Mouse (Mus musculus) lung, embryonic 16.5 days (tissue): ENCODE measurements at regions not wholly inside any gene's neighbourhood (a gene's known extent, or its start where the extent isn't known, plus 50 kb on each side); places are given as distances from the start of the nearest gene placed in this dataset.

ENCODE experiments used
- ATAC-seq: fragments of 200-750 bp; cut with Nextera tagmentation; 2 replicates; pipeline ENCODE4 v1.8.0; 2017; ENCODE audit warnings: low read depth, mild to moderate bottlenecking, moderate library complexity
- H3K27ac ChIP-seq: fragments of 300-500 bp; sonication (generic); 2 replicates; pipeline ENCODE4 v1.5.1; 2014; ENCODE audit warnings: mild to moderate bottlenecking, control low read depth, low read length
- H3K27me3 ChIP-seq: fragments of 300-500 bp; sonication (generic); 2 replicates; pipeline ENCODE4 v1.6.1; 2014; ENCODE audit warnings: low read depth, low read length, mixed read lengths; ENCODE audit not compliant: control insufficient read depth, insufficient read depth
- H3K36me3 ChIP-seq: fragments of 300-500 bp; sonication (generic); 2 replicates; pipeline ENCODE4 v1.6.1; 2014; ENCODE audit warnings: low read length; ENCODE audit not compliant: control insufficient read depth, insufficient read depth
- H3K4me1 ChIP-seq: fragments of 300-500 bp; sonication (generic); replicated peaks from 2 replicates; pipeline ENCODE4 v1.6.1; 2014; ENCODE audit warnings: low read length, mixed read lengths; ENCODE audit not compliant: control insufficient read depth, insufficient read depth
- H3K4me2 ChIP-seq: fragments of 300-500 bp; sonication (generic); 2 replicates; pipeline ENCODE4 v1.6.1; 2014; ENCODE audit warnings: low read depth, low read length, control low read depth
- H3K4me3 ChIP-seq: fragments of 300-500 bp; sonication (generic); 2 replicates; pipeline ENCODE4 v1.5.1; 2014; ENCODE audit warnings: mild to moderate bottlenecking, low read length, control low read depth
- H3K9ac ChIP-seq: fragments of 300-500 bp; sonication (generic); 2 replicates; pipeline ENCODE4 v1.6.1; 2014; ENCODE audit warnings: low read length, control low read depth
- H3K9me3 ChIP-seq: fragments of 300-500 bp; sonication (generic); 2 replicates; pipeline ENCODE4 v1.6.1; 2016; ENCODE audit warnings: low read length; ENCODE audit not compliant: control insufficient read depth
- WGBS: fragments of 180-500 bp; shearing (Covaris S2); extraction: QIAGEN DNeasy Blood & Tissue Kit; methylation state at CpG from one replicate; pipeline ENCODE4 v1.1.7; 2014; 5-methylcytosine and 5-hydroxymethylcytosine counted together

- no peak for ATAC-seq
- H3K4me1 ChIP-seq, result no peaks in the 10 kb centered on the region
- 45% methylated on average over 4 of the region's 4 CpGs for WGBS
- no peak overlapping the region for H3K27ac ChIP-seq
- no peaks in the 10 kb centered on the region for H3K9me3 ChIP-seq
- peaks cover 3% of the 10 kb centered on the region; the same call in 1 of the 2 replicates for H3K27me3 ChIP-seq
- H3K4me3 ChIP-seq, result no peak overlapping the region
- no peaks in the 10 kb centered on the region for H3K36me3 ChIP-seq
- H3K4me2 ChIP-seq, result no peak overlapping the region
- no peak overlapping the region for H3K9ac ChIP-seq
Observed at GRCm38 (mm10) chr19:14724637-14725036, 126.8 kb upstream of the Tle4 start.

GRCm38 (mm10) chr19:14705791-14706190 is 107.9 kb upstream of the Tle4 start:
- no peak overlapping the region for H3K9ac ChIP-seq
- H3K27me3 ChIP-seq, result no peaks in the 10 kb centered on the region
- H3K4me2 ChIP-seq, result no peak overlapping the region
- H3K9me3 ChIP-seq, result no peaks in the 10 kb centered on the region
- H3K27ac ChIP-seq, result no peak overlapping the region
- WGBS, result 71% methylated on average over 2 of the region's 2 CpGs
- H3K4me1 ChIP-seq, result no peaks in the 10 kb centered on the region
- no peak for ATAC-seq
- no peak overlapping the region for H3K4me3 ChIP-seq
- no peaks in the 10 kb centered on the region for H3K36me3 ChIP-seq

GRCm38 (mm10) chr19:14701116-14701515 is 103.3 kb upstream of the Tle4 start:
- 81% methylated on average over 4 of the region's 4 CpGs for WGBS
- ATAC-seq, result no peak
- Histone ChIP-seq H3K4me2 (no peak overlapping the region), H3K27me3 (no peaks in the 10 kb centered on the region), H3K27ac (no peak overlapping the region), H3K9me3 (no peaks in the 10 kb centered on the region), H3K36me3 (no peaks in the 10 kb centered on the region), H3K9ac (no peak overlapping the region), H3K4me3 (no peak overlapping the region), H3K4me1 (no peaks in the 10 kb centered on the region)

GRCm38 (mm10) chr19:14695369-14695768 is 97.5 kb upstream of the Tle4 start:
- Histone ChIP-seq H3K4me2 (no peak overlapping the region), H3K27me3 (no peaks in the 10 kb centered on the region), H3K4me3 (no peak overlapping the region), H3K27ac (no peak overlapping the region), H3K9me3 (no peaks in the 10 kb centered on the region), H3K9ac (no peak overlapping the region), H3K36me3 (no peaks in the 10 kb centered on the region), H3K4me1 (no peaks in the 10 kb centered on the region)
- 84% methylated on average over 10 of the region's 10 CpGs for WGBS
- ATAC-seq, result no peak

- Histone ChIP-seq H3K4me3 (no peak overlapping the region), H3K36me3 (no peaks in the 10 kb centered on the region), H3K9ac (no peak overlapping the region), H3K9me3 (peaks cover 2% of the 10 kb centered on the region; the same call in 1 of the 2 replicates), H3K4me1 (no peaks in the 10 kb centered on the region), H3K27ac (no peak overlapping the region), H3K4me2 (no peak overlapping the region), H3K27me3 (no peaks in the 10 kb centered on the region)
- no peak for ATAC-seq
Observed at GRCm38 (mm10) chr19:14692183-14692582, 94.3 kb upstream of the Tle4 start.

- ATAC-seq, result no peak
- Histone ChIP-seq H3K9ac (no peak overlapping the region), H3K27ac (no peak overlapping the region), H3K9me3 (peaks cover 2% of the 10 kb centered on the region; the same call in 1 of the 2 replicates), H3K27me3 (no peaks in the 10 kb centered on the region), H3K4me1 (no peaks in the 10 kb centered on the region), H3K36me3 (no peaks in the 10 kb centered on the region), H3K4me3 (no peak overlapping the region), H3K4me2 (no peak overlapping the region)
- 86% methylated on average over 1 of the region's 1 CpGs for WGBS
Observed at GRCm38 (mm10) chr19:14685628-14686027, 87.8 kb upstream of the Tle4 start.

- Histone ChIP-seq H3K9ac (no peak overlapping the region), H3K9me3 (peaks cover 2% of the 10 kb centered on the region; the same call in 1 of the 2 replicates), H3K27ac (no peak overlapping the region), H3K4me1 (no peaks in the 10 kb centered on the region), H3K27me3 (no peaks in the 10 kb centered on the region), H3K36me3 (no peaks in the 10 kb centered on the region), H3K4me3 (no peak overlapping the region), H3K4me2 (no peak overlapping the region)
- 81% methylated on average over 3 of the region's 3 CpGs for WGBS
- no peak for ATAC-seq
Observed at GRCm38 (mm10) chr19:14684669-14685068, 86.8 kb upstream of the Tle4 start.

- H3K9ac ChIP-seq, result no peak overlapping the region
- no peak overlapping the region for H3K4me3 ChIP-seq
- H3K27me3 ChIP-seq, result no peaks in the 10 kb centered on the region
- WGBS, result 42% methylated on average over 11 of the region's 11 CpGs
- no peaks in the 10 kb centered on the region for H3K36me3 ChIP-seq
- no peak overlapping the region for H3K4me2 ChIP-seq
- no peak overlapping the region for H3K27ac ChIP-seq
- ATAC-seq, result no peak
- H3K9me3 ChIP-seq, result no peaks in the 10 kb centered on the region
- H3K4me1 ChIP-seq, result no peaks in the 10 kb centered on the region
Observed at GRCm38 (mm10) chr19:14681306-14681705, 83.5 kb upstream of the Tle4 start.

GRCm38 (mm10) chr19:14679776-14680175 is 81.9 kb upstream of the Tle4 start:
- Histone ChIP-seq H3K9me3 (no peaks in the 10 kb centered on the region), H3K9ac (no peak overlapping the region), H3K4me3 (no peak overlapping the region), H3K36me3 (no peaks in the 10 kb centered on the region), H3K4me2 (no peak overlapping the region), H3K27me3 (no peaks in the 10 kb centered on the region), H3K4me1 (no peaks in the 10 kb centered on the region), H3K27ac (no peak overlapping the region)
- 83% methylated on average over 2 of the region's 2 CpGs for WGBS
- ATAC-seq, result no peak

- Histone ChIP-seq H3K4me2 (no peak overlapping the region), H3K4me3 (no peak overlapping the region), H3K36me3 (no peaks in the 10 kb centered on the region), H3K27me3 (no peaks in the 10 kb centered on the region), H3K4me1 (no peaks in the 10 kb centered on the region), H3K27ac (no peak overlapping the region), H3K9ac (no peak overlapping the region), H3K9me3 (no peaks in the 10 kb centered on the region)
- ATAC-seq, result no peak
- WGBS, result 53% methylated on average over 4 of the region's 4 CpGs
Observed at GRCm38 (mm10) chr19:14678584-14678983, 80.7 kb upstream of the Tle4 start.
